Mouse (Mus musculus) heart, adult 11 months (tissue): ENCODE measurements around the gene Tbc1d2b.

Experiments
- DNase-seq: peaks from one replicate; pipeline ENCODE4 v3.0.0; 2022

Tbc1d2b gene

DNA sequence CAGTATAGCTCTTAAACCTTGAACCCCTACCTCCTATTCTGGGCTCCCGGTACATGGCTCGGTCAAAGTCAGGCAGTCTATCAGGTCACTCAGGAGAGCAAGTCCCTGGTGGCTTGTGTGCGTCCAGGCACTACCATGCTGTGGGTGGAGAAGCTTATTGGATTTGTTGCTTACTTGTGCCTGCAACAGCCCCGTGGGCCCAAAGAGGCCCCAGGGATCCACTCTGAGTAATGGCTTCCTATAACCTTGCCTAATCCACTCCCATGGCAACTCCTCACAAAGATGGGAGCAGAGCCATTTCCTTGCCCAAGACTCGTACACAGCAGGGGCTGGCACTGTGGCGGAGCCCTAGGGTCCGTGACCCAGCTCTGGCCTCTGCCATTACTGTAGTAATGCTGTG lies 69.5 kb downstream of the Tbc1d2b start:
- DNase-seq: peak; percentile 93

DNA sequence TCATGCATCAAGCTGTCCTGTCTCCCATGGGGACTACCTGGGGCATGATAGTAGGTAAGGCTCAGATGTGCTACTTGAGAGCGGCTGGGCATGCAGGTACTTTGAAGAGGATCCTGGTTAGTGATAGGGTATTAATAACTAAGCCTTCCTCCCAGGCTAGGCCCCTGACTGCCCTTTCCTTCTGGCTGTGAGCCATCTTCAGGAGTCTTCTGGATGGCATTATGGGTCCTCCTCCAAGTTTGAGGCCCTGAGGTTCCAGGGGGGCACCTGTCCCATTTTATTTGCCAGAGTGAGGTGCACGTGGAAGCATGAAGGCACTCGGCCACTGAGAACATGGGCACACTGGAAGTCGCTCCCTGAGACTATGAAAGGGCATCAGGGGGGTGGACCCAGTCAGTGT lies 70.1 kb downstream of the Tbc1d2b start:
- peak; percentile 92 for DNase-seq

DNA sequence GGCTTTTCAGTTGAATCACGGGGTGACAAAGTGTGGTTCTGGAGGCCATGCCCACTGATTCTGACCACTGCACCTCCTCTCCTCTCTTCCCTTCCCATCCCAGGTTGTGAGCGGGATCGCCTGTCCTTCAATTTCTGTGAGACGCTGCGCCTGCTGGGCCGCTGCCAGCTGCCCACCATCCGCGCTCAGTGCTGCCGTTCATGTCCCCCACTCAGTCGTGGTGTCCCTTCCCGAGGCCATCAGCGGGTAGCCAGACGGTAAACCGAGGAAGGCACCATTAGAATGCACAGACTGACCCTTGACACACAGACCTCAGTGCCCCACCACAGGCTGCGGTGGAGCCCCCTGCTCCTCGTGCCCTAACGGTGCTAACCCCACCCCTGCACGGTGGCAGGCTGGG lies 71.0 kb downstream of the Tbc1d2b start:
- DNase-seq: peak; percentile 93

DNA sequence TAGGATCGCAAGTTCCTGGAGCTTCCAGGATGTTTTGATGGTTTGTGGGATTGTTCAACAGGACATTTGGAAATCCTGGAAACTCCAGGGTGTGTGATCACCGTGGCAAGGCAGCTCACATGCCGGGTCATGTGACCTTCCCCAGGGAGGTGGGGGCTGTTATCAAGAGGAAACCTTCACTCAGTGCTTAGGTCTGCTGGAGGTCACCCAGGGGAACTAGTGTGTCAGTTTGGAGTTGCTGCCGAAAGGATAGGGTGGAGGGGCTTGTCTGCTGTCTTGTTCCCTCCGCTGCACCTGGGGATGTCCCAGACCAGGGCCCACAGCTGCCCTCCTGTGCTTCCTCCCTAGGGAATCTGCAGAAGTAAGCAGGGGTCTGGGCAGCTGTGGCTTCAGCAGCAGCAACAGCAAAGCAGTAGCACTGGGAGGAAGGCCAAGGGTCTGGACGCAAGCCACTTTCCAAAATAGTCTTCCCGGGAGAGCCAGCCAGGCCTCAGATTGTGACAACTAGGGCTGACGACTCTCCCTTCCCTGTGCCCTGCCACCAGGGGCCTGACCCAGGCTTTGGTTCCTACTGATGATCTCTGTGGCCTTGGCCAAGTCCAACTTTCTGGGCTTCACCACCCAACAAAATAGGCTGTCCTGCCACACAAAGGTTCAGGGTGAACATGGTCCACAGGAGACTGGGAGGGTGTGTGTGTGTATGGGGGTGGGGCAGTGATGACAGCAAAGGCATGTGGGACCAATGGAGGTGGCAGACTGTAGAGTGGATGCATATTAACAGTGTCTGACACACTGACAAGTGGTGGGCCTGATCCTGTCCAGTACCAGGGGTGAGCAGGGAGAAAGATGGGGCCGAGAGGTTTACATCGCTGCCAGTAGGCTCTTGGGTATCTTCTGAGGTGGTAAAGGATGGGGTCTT lies 71.8 kb downstream of the Tbc1d2b start:
- DNase-seq: peak; percentile 100

GRCm38 (mm10) chr9:90197866-90198383 lies 72.7 kb downstream of the Tbc1d2b start:
- peak; percentile 94 for DNase-seq

DNA sequence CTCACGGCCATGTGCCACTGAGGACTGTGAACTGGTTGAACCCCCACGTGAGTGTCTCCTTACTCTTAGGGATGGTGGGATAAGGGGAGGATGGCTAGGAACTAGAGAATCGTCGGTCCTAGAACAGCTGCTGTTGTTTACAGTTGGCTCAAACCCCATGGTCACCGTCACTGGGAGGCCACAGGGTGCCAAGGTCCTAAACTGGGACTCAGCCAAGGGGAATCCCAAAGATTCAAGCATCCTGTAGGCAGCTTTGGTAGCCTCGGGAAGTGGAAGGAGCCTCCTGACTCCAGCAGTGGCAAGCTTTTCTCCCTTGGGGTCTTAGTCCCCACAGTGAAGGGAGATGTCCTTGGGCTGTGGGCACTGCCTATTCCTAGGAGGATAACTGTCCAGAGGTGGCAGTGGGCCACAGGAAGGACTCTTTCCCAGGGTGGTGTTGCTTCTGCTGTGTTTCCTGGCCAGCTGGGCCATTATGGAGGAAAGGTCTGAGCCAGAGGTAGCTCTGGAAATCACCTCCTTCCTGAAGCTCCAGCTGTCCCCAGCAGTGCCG lies 73.4 kb downstream of the Tbc1d2b start:
- peak; percentile 95 for DNase-seq

- peak; percentile 91 for DNase-seq
Measured at GRCm38 (mm10) chr9:90196262-90196661, 74.3 kb downstream of the Tbc1d2b start.

DNA sequence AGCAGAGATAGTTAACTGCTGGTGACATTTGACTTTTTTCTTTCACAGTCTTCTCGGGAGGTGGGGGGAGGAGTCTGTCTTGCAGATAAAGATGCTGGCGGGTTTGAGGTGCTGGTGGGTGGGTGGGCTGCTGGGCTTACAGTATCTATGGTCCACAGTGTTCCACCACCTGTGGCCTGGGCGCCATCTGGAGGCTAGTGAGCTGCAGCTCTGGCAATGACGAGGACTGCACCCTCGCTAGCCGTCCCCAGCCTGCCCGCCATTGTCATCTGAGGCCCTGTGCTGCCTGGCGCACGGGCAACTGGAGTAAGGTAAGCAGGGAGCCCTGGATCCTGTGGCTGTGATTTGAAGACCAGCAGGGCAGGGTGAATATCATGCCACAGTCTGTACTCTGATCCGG lies 75.6 kb downstream of the Tbc1d2b start:
- DNase-seq: peak; percentile 82

- DNase-seq: peak; percentile 92
Measured at GRCm38 (mm10) chr9:90189391-90189790, 81.2 kb downstream of the Tbc1d2b start.

DNA sequence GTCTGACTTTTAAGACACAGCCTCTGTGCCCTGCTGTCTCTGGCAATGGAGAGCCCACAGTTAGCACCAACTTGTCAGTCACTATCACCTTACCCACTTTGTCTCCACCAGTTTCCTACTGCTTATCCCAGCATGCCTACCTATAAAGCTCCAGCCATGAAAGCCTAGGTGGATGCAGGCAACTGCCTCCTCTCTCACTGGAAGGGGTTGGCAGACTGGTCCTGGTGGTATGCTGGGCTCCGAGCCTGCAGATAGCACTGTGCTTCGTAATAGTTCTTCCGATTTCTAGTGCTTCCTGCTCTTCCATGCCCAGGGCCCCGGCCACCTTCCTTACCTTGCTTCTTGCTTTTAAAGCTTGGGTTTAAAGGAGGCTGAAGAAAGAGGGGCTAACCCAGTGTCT lies 81.7 kb downstream of the Tbc1d2b start:
- peak; percentile 91 for DNase-seq

GRCm38 (mm10) chr9:90185356-90185910 lies 85.2 kb downstream of the Tbc1d2b start:
- DNase-seq: peak; percentile 88

DNA sequence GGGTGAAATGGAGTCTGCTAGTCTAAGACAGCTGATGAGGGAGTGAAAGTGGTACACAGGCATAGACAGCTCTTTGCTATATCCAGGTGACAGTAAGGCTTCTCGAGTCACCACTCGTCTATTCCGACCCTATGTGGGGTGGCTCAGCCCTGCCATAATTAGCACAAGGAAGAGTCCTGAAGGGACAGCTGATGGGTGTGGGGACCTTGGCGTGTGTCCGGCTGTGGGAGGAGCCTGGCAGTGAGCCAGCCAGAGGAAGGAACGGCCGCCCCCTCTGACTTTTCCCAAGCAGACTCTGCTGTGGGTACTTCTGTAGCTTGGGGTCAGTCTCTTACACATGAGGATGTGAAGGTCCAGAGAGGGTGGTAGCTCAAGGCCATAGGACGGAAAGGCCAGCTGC lies 86.5 kb downstream of the Tbc1d2b start:
- peak; percentile 97 for DNase-seq

GRCm38 (mm10) chr9:90183550-90183949 lies 87.1 kb downstream of the Tbc1d2b start:
- DNase-seq: no peak

GRCm38 (mm10) chr9:90182636-90183421 lies 87.8 kb downstream of the Tbc1d2b start:
- peak; percentile 94 for DNase-seq

DNA sequence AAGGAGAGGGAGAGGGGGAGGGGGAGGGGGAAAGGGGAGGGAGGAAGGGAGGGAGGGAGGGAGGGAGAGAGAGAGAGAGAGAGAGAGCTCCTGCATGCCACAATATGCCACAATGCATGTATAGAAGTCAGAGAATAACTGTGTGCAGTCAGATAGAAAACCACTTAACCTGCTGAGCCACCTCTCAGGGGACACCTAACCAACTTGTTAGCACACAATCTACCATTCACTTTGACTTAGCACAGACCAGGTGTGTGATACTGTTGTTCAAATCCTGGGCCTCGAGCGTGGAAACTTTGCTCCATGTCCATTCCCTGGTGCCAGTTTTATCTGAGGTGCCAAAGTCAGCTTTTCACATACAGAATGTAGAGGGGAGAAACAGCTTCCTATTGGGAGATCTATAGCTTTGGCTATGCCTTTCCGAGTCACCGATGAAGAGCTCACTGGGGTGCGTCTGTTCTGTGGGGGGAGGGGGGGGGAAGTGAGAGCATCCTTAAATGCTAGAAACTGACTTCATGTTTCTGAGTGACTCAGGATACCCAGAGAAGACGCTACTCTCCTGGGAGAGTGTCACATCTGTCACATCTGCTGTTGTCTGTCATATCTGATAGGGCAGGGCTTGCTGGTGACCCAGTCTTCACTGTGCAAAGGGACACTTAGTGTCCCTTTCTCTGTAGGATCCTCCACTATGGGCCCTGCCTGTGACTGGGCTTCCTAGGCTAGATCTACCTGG lies 88.8 kb downstream of the Tbc1d2b start:
- DNase-seq: no peak

GRCm38 (mm10) chr9:90179409-90179808 lies 91.2 kb downstream of the Tbc1d2b start:
- no peak for DNase-seq

DNA sequence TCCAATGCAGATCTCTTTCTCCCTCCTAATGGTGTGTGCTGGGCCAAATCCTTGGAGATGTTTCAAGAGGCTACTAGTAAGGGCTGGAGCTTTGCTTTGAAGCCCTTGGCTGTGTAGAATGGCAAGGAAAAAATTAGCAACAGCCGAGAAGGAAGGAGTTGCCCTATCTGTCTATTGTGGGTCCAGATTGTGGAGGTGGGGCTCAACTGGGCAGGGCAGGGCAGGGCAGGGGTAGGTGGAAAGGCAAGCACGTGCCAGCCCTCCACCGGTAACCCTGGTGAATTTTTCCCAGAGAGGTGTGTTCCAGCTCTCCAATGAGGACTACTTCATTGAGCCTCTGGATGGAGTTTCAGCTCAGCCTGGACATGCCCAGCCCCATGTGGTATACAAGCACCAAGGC lies 97.3 kb downstream of the Tbc1d2b start:
- DNase-seq: peak; percentile 80

- DNase-seq: peak; percentile 82
Measured at GRCm38 (mm10) chr9:90172528-90173321, 97.9 kb downstream of the Tbc1d2b start.

- peak; percentile 85 for DNase-seq
Measured at GRCm38 (mm10) chr9:90171421-90171820, 99.2 kb downstream of the Tbc1d2b start.

GRCm38 (mm10) chr9:90169965-90170364 lies 100.6 kb downstream of the Tbc1d2b start:
- DNase-seq: peak; percentile 94

DNA sequence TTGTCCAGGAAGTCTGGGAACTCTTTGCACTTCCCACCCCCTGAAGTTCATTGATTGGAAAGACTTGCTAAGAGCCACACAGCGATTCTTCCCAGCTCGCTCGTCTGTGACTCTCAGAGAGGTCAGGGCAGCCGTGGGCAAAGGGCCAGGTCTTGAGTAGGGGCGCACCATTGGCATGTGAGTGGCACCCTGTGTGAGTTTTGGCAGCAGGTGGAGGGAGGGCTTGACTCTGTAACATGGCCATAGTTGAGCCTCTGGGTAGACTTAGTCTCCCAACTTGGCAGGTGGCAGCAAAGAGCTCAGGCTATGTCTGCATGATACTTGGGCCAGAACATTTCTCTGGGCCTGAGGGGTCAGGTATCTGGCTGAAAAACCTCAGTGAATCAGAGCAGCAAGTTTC lies 104.0 kb downstream of the Tbc1d2b start:
- DNase-seq: peak; percentile 97
